Mouse (Mus musculus): Measurements from ENCODE around the gene Ctnnal1.

The Ctnnal1 gene

DNA sequence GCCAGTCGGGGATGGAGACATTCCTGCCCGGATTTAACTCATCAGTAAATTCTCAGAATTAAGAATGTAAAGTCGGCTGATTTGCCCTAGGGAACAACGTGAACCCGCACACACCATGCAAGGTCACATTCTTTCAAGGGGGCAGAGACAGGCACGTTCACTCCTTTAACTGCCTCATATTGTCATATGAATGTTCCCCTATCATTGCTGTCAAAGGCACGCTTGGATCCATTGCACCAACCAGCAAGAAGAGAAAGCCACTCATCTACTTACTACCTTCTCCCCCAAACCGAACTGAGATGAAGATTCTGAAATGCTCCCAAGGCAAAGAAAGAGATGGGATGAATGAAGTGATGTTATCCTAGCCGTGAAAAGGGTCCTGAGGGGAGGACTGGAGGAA, 6.3 kb downstream of the Ctnnal1 start:
- no peak for DNase-seq

DNA sequence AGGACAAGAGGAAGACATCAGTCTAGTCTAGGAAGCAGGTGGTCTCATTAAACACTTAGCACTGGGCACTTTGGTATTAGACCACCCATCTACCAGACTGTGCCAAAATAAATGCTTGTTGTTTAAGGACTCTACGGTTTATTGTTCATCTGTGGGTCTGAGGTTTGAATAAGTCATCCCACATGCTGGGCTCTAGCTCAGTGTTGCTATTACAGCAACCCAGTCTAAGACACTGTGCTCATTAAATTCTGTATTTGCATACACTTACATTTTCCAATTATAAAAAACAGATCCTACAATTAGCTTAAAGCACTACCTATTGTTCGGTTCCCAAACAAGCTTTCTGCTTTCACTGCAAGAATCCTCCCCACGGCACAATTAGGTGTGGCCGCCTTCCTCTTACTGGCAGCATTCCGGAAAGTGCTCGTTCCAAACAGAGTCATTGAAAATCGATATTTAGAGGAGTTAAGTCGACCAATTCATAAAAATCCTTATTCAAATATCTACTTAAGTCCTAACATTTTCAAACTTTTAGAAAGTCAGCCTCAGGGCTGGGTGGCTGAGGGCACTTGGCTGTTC, 8.5 kb downstream of the Ctnnal1 start:
- no peak for DNase-seq

DNA sequence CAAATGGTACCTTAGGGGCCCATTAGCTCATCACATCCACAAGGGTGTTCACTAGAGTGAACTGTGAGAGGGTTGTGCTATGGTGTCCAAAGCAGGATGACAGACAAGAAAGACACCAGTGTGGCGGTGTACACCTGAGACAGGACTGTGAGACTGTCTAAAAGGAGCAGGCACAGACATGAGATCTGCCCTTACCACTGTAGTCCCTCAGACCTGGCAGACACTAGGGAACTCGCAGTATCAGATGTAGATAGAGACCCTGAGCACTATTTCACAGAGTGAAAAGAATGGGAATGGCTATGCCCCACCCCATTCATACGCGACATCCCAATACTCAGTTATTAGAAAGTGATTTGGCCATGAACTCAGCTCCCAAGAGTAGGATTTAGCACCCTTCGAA, 9.1 kb downstream of the Ctnnal1 start:
- no peak for DNase-seq

DNA sequence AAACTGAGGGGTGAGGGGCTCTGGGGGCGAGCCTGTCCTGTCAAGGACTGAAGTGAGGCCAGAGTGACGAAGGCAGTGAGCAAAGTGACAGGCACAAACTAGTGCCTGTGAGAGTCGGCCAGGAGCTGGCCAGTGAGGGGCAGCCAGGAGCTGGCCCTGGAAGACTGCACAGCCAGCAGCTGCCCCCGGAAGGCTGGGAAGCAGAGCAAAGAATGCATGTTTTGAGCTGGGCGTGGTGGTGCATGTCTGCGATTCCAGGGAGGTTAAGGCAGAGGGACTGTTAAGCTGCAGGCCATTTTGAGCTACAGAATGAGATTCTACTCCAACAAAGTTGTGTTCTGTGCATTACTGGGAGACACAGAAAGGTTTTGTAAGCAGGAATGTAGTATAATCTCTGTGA, 14.3 kb downstream of the Ctnnal1 start:
- DNase-seq, result no peak

DNA sequence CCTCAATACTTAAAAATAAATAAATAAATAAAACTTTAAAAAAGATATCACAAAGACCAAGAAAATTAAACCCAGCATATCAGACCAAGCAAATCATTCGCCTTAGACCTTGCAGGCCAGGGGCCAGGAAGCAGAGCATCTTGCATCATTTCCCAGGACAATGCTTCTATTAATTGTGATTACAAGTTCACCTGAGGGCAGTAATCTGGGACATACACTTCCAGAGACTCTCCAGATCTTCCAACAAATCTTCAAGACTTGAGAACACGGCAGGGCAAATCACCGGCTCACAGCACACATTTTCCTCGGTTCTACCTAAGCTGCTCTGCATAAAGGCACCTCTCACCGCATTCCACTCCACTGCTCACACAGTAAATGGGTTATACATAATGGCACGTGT, 16.9 kb downstream of the Ctnnal1 start:
- no peak for DNase-seq

DNA sequence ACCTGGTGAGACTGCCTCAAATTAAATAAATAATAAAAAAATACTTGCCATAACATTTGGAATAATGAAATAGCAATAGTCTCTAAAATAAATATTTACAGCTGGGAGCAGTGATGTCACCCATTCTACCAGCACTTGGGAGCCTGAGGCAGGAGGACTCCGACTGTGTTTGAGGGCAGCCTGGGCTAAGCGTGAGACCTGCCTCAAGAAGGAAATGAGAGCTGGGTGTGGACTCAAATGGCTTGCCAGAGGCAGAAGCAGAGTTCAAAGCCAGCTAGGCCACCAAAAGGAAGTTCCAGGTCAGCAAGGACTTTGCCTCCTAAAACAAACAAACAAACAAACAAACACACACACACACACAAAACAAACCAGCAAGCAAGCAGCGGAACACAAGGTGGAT, 17.6 kb downstream of the Ctnnal1 start:
- DNase-seq, result no peak

DNA sequence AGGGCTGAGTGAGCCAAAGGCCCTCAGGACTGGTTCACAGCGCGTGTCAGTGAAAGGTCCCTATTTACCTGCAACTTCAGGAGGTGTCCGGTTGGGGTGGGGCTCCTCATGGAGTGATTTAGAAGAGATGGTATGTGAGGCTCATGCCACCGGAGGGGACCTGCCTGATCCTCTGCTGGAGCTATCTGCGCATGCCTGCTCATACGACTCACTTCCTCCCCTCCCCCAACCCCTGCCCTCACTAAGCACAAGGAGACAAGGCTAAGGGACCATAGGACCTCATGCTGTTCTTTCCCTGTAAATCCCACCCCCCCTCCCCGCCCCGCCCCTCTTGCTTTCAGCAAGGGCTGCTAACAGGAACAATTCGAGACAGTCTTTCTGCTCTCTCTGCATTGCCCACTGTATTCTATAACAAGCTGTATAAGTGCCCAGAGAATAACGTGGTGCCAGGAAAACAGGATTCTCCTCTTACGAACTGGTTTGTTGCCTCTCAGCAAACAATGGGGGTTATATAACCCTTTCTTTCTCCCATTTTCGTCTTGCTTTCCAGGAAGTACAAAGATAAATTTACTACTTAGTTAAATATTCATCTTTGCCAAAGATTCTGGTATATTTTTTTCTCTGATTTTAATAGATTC, 19.0 kb downstream of the Ctnnal1 start:
- DNase-seq, result no peak

DNA sequence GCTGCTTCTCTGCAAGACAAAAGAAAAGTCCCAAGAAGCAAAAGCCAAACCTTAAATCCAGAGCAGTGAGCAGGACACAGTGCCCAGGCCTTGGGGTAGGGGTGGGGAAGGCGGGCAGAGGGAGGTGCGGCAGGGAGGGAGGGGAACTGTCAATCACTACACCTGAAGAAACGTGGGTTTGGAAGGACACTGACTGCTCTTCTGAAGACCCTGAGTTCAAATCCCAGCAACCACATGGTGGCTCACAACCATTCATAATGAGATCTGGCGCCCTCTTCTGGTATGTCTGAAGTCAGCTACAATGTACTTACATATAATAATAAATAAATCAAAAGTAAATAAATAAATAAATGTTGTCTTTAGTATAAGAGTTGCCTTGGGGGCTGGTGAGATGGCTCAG, 20.1 kb downstream of the Ctnnal1 start:
- DNase-seq, result no peak

DNA sequence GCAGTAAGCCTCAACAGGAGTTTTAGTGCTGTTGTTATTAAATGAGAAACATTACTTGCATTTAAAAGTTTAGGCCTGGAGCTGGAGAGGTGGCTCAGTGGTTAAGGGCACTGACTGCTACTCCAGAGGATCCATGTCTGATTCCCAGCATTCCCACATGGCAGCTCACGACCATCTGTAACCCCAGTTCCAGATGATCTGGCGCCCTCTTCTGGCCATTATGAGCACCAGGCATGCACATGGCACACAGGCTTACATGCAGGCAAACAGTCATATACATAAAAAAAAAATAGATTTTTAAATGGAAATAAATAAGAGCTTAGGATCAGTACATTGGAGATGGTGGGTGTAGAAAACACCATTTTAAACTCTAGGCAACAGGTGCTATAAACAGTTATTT, 21.0 kb downstream of the Ctnnal1 start:
- DNase-seq, result no peak

DNA sequence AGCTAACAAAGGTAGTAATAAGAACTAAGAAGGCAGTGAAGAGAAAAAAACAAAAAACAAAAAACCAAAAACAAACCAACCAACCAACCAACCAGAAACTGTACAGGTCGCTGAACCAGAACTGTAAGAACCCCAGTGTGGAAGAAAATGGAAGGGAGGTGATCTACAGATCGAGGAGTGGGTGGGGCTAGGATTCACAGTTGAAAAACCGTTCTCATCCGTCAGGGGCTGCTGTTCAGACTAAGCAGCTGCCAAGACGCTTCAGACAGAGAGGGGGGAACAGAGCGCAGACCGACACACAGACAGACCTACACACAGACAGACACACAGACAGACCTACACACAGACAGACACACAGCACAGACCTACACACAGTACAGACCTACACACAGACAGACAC, 22.5 kb downstream of the Ctnnal1 start:
- no peak for DNase-seq

DNA sequence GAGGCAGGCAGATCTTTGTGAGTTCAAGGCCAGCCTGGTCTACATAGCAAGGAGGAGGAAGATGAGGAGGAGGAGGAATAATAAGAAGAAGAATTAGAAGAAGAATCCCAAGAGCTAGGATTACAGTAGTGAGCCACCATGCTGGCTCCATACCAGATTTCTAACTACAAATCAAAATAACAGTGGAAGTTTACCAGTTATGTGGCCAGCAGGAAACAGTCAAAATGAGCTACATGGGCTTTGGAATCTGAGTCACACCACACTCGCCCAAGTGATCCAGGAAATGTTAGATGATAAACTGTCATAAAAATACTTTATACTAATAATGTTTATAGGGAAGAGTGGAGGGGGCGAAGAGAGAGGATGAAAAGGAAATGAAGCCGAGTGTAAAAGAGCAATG, 24.7 kb downstream of the Ctnnal1 start:
- DNase-seq, result no peak

DNA sequence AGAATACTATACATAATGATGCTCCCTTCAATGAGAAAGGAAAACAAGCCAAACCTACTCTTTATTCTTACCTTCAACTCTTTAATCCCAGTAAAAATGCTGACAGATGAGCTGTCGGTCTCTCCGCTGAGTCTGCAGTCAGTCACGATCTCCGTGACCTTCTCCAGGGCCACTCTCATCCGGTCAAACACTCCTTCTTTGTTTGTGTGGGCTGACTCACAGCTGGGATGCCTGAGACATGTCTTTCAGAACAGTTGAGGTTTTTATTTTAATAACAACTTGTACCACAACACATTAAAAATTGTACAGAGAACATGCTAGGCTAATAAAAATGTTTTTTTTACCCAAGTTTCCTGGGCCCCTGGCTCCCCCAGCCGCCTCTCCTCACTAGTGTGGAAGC, 27.3 kb downstream of the Ctnnal1 start:
- DNase-seq, result no peak

DNA sequence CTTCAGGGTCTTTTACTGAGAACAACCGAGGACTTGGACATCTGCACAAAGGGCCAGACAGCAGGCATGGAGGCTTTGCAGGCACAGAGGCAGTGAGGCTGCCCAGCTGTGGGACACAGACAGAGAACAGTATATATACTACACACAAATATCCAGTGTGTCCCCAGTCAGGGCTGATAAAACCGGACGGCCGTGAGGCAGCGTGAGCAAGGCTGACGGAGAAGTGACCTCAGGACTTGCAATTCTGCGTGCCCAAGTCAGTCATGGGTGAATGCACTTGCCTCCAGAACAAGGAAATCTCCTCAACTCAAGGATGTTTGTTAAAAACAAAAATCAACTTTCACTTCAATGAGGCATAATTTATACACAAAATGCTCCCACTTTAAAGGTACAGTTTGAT, 33.0 kb downstream of the Ctnnal1 start:
- DNase-seq, result peak in 1 of 2 experiments; percentile 29

DNA sequence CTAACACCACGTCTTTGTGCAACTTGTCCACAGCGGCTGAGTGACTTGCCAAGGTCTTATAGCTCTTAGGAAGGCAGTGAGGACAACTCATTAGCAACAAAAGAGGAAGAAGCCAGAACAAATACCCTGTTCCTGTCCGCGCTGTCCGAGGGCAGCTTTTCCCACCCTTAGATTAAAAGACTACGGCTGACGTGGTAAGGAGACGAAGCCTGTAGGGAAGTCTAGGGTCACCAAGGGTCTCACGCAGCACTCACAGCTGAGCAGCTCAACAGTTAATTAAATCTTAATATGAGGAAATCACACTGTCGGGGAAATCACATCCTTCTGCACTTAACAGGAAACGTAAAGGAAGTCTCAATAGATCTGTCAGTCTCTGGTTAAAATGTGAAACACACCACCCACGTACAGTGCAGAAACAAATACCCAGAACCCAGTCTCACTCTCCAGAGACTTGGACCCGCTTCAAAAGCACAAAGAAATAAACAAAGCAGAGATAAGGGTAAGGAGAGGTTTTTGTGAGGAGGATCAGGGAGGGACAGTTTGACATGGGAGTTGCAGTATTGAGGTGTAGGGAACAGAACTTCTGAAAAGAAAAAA, 33.9 kb downstream of the Ctnnal1 start:
- no peak for DNase-seq

DNA sequence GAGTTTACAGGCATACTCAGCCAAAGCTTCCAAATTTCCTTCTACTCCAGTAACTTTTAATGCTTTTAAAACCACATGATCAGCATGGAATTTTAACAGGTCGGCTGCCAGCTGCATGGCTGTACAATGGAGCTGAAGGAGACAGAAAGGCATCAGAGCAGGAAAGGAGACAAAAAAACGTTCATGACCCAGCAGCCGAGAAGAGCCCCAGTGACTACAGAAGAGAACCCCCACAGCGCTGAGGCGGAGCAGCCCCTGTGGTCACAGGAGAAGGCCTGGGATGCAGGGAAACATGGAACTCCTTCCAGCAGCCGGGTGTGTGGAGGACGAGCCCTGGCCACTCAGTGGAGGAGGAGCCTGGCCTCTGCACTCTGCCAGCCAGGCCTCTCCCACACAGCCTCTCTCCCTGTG, 35.5 kb downstream of the Ctnnal1 start:
- DNase-seq, result peak; percentile 39 to 41

DNA sequence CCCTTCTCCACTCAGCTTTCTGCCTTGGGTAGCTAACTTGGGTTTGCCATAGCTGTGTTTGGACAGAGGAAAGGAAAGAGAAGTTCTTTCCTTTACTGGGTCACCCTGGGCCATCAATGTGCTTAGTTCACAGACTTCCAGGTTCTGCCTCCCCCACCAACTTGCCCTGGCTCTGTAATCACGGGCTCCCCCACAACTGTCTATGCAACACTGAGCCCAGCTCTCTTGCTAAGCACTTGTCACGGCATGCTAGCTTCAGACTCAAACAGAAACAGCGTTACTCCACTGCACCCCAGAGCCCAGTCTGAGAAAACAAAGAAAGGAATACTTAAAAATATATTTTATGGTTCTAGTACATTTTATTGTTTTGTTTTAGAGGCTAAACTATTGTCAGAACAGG, 36.1 kb downstream of the Ctnnal1 start:
- DNase-seq, result no peak

DNA sequence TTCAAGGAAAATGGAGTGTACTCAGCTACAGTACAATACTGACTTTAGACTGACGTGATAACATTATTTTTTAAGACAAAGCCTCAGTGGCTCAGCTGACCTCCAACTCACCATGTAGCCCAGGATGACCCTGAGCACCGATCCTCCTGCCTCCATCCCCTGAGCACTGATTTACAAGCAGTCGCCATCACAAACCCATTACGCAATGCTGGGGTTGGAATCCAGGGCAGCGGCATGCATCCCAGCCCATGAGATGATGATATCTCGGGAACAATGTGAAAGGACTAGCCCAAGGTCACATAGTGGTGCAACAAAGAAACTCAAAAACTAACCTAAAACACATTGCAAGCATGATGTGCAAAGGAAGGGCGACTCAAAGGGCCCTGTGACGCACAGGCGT, 40.8 kb downstream of the Ctnnal1 start:
- DNase-seq, result no peak

DNA sequence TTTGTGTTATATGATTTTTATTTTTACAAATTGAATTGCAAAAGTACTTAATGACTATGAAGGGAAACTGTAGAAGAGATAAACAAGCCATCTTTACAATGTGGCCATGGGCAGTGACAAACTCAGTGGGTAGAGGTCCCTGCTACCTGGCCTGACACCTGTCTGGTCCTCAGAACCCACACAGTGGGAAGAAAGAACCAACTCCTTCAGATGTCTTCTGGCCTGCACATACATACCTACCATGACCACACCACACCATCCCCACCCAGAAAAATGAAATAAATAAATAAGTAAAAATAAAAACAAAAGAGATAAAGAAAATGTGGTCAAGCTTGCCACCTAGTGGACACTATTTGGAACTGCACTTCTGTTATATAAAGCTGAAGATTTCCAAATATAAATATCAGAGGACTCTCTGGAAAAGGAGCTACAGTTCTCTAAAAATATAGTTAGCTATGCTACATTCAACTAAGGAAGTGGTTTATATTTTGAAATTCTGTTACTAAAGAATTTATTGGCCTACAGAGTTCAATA, 44.9 kb downstream of the Ctnnal1 start:
- no peak for DNase-seq

DNA sequence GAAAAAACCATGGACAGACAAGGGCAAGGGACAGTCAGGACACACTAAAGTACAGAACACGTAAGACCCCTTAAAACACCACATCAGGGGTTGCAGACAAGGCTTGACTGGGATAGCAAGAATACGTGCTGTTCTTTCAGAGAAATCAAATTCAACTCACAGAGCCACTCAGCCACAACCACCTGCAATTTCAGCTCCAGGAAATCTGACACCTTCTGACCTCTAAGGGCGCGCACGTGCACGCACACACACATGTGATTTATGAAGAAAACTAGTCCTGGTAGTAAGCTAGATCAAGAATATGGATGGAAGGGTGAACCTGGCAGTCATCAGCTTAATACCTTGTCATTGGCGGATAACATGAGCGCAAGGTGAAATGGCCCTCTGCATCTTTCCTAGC, 49.9 kb downstream of the Ctnnal1 start:
- DNase-seq, result no peak

DNA sequence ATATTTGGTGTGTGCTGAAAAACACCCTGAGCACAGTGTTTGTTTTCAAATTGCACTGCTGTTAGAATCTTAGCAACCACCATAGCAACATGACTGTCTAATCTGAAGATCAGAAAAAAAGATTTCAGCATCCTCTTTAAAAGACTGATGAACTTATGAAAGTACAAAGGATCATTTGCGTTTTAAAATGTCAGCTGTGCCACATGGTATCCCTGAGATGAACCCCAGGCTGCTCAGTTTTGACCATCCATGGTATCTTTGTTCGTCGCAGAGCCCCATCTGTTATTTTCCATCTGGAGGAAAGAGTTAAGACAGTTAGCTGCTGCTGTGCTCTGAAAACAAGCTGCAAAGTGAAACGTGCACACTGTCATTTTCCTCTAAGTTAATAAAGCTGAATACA, 52.9 kb downstream of the Ctnnal1 start:
- DNase-seq, result no peak

DNA sequence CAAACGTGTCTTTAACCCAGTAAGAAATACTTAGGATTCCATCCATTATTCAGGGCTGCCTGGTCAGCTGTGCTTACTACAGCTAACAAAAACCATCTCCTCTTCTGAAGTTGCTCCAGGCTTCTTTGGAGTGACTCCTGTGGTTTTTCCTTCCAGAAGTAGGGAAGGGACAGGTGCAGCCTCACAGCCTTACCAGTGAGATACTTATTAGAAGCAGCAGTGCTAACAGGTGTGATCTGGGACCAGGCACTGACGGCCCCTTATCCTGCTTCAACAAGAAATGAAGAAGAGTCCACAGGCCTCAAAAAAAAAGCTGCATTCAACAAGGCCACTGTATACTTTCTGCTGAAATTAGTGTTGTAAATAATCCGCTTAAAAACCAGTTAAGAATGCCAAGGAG, 53.3 kb downstream of the Ctnnal1 start:
- no peak for DNase-seq

DNA sequence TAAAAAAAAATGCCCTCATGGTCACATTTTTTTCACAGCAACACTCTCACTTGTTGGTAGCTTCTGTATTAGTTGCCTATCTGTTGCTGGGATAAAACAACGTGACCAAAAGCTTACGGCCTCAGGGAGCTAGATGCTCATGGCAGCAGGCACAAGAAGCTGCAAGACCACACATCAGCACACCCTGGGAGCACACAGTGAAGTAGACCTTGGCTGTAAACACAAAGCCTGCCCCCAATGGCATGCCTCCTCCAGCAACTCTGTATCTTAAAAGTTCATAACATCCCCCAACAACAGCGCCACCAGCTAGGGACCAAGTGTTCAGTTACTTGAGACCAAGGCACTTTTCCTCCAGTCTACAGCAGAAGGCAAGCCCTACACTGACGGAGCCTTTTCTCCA, 55.9 kb downstream of the Ctnnal1 start:
- DNase-seq, result no peak

DNA sequence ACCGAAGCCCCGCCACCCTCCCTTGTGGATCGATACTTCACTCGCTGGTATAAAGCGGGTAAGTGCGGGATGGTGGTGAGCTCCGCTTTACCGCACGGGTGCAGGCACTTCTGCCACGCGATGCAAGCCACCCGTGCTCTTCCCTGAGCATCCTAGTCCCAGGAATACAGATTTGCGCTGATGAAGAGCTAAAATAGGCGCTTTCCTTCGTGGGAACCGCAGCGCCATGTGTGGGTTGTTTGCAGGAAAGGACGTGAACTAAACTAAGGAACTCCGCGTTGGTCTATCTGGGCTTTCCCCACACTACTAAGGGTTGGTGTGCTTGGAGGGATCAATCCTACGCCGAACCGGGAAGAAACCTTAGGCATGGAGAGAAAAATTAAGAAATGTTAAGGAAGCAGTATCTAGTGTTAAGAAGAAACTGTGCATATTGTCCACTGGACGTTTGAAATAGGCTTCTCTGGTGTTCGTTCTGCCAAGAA, 62.3 kb downstream of the Ctnnal1 start:
- no peak for DNase-seq

DNA sequence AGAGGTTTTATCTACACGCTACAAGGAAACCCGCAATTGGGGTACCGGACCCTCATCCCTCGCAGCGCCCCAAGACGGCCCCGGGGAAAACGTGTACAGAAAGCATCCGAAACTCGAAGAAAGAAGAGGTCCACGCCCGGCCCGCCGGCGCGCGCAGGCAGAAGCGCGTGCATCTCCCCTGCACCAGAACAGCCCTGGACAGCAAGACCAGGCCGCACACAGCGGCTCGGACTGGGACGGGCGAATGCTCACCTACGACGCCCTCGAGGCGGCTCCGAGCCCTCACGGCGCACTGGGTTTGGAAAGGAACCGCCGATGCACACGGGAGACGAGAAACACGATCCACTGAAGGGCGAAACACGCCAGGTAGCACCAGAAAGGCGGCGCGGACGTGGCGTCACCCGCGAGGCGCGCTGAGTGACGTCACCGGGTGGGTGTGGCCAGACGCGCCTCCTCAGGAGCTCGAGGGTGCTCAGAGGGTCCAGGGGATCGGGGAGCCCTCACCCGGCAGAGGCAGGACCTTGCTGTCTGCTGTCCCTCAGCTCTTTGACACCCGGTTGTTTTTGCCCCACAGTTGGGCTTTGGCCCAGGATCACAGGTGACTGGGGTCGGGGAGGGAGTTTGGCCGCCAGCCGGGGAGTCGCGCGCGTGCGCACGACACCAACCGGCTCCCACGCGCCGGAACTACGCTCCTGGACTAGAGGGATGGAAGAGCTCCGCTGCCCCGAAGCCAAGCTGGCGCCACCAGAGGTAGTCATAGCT, 62.9 kb downstream of the Ctnnal1 start, which contains the start of the genes Elp1 and Fam206a:
Gene Elp1, minus strand, starts transcription at position 425 of the 762 bp plus-strand sequence.
Gene Fam206a, plus strand, starts transcription at position 439 of the 762 bp plus-strand sequence.
- DNase-seq, result peak; percentile 88 to 94

Measured in kidney, adult 8-10 months (tissue).